Mouse (Mus musculus) kidney, postnatal 10 days (tissue): ENCODE results near the gene Pak6.

Experiments used
- DNase-seq: peaks from one replicate; pipeline ENCODE4 v3.0.0; 2021; ENCODE audit warnings: mixed read lengths

Pak6 gene

DNA sequence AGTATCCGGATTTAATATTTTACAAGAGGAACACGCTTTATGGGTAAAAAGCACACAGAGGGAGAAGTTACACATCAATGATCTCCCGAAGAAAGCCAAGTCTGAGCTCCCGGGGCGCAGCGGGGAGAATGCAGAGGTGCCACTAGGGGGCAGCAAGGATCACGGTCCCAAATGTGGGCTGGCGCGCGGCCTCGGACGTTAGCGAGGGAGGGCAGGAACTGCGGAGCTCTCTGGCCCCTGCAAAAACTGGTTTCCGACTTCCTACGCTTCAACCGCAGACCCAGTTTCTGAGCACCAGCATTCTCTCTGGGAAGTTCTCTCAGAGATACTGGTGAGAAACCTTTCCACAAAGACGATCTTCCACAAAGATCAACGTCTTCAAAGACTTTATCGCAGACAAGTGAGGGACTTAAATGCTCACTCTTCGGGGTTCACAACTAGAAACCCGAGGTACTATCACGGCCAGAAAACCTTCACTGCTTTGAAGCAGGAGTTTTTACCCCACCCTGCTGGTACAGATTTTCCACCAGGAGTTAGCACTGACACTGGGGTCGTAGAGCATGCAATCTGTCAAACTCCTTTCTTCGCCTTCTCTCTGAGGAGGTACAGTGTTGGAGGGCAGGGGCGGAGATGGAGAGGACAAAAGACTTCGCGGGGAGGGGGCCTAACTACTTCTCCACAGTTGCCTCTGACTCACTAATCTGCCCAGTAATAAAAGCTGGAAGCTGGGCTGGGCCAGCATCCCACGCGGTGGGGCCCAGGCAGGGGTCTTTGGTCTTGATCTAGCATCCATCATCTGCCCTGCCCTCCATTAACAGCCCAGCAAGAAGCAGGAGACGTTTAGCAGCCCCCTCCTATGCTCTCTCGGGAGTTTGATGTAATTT, 37.3 kb downstream of the Pak6 start:
- DNase-seq: peak; percentile 93

GRCm38 (mm10) chr2:118701161-118701560, 38.1 kb downstream of the Pak6 start:
- DNase-seq: no peak

DNA sequence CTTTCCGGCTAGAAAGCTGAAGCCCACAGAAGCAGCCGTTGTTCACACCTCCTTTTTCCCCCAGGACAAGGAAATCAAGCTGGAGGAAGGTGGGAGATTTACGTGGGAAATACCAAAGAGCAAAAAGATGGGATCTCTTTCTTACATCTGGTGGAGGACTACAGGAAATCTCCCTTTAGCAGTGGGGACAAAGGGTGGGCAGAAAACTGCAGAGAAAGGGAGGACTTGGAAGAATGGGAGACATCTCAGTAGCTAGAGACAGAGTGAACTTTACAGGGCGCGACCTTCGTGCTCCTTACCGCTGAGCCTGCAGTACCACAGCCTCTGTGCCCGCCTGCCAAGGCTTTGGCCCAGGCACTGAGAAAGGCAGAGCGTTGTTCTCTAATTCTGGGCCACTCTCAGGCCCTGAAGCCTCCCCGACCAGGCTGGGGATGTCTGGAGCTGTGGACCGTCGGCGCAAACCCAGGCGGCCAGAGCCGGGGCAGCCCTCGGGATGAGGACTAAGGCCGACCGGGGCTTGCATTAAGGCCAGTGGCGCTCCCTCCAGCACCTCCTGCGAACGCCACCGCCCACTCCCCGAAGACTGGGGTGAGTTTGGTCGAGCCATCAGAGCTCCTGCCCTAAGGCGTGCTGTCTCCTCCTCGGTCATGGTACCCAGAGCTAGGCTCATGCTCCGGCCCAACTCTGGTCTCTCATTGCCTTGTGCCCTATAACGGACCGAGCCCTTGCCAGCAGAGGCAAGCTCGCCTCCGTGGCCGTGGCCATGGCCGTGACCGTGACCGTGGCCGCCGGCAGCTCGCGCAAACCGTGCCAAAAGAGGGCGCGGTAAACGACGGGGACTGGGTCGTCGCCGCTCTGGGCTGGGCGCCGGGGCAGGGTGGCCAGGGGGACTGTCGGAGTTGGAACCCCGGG, 39.1 kb downstream of the Pak6 start:
- no peak for DNase-seq

DNA sequence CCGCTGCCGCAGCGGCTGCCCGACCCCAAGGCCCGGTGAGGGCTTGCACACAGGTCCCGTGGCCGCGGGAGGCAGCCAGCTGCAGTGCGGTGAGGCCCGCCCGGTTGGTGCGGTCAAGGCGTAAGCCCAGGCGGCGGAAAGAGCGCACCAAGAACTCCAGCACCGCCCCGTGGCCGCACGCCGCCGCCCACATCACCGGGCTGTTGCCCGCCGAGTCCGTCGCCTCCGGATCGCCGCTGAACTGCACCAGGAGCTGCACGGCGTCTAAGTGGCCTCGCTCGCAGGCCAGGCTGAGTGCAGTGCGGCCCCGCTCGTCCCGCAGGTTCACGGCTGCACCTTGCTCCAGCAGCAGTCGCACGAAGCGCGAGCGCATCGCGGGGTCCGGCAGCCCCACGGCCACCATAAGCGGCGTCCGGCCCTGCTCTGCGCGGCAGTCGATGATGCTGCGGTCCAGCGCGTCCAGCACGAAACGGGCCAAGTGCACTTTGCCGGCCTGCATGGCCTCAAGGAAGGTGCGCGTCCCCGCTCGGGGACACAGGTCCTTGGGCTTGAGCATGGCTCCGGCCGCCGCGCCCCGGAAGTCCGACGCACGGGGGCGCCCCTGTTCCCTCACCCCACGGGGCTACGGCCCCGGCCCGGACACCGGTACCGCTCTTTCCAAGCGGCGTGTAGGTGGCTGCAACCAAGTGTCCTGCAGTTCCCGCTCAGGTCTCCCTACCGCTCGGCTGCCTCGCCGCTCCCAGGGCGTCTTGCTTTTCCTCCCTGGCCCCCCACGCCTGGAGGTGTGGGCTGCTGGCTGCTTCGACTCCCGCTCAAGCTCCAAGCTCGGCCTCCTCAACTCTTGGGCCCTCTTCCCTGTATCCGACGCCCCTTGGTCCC, 40.0 kb downstream of the Pak6 start:
- peak; percentile 70 for DNase-seq

GRCm38 (mm10) chr2:118703913-118704730, 41.0 kb downstream of the Pak6 start, which contains the start of gene Ankrd63:
Ankrd63 (minus strand) TSS chr2:118703963.
- DNase-seq: peak; percentile 55

- DNase-seq: no peak
Observed at GRCm38 (mm10) chr2:118706436-118706835, 43.3 kb downstream of the Pak6 start.

- no peak for DNase-seq
Observed at GRCm38 (mm10) chr2:118708472-118708871, 45.4 kb downstream of the Pak6 start.

GRCm38 (mm10) chr2:118709655-118710221, 46.6 kb downstream of the Pak6 start:
- DNase-seq: no peak

- peak; percentile 78 for DNase-seq
Observed at GRCm38 (mm10) chr2:118711038-118711494, 48.0 kb downstream of the Pak6 start.

DNA sequence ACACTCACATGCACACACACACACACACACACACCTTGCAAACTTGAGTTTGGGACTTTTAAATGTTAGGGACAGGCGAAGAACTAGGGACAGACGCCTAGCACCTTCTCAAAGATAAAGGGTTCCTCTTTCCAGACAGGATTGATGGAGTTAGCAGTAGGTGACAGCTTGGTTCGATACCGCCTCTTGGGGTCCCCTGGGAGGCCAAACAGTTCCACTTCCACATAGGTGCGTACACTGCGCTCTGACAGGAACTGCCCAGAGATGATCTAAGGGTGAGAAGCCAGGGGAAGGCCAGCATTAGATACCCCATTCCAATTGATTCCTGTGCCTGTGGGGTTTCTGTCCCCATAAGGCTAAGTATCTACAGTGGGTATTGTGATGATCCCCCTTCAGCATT, 50.5 kb downstream of the Pak6 start:
- DNase-seq: no peak

GRCm38 (mm10) chr2:118714230-118714629, 51.1 kb downstream of the Pak6 start:
- no peak for DNase-seq

- DNase-seq: no peak
Observed at GRCm38 (mm10) chr2:118716677-118717076, 53.6 kb downstream of the Pak6 start.

DNA sequence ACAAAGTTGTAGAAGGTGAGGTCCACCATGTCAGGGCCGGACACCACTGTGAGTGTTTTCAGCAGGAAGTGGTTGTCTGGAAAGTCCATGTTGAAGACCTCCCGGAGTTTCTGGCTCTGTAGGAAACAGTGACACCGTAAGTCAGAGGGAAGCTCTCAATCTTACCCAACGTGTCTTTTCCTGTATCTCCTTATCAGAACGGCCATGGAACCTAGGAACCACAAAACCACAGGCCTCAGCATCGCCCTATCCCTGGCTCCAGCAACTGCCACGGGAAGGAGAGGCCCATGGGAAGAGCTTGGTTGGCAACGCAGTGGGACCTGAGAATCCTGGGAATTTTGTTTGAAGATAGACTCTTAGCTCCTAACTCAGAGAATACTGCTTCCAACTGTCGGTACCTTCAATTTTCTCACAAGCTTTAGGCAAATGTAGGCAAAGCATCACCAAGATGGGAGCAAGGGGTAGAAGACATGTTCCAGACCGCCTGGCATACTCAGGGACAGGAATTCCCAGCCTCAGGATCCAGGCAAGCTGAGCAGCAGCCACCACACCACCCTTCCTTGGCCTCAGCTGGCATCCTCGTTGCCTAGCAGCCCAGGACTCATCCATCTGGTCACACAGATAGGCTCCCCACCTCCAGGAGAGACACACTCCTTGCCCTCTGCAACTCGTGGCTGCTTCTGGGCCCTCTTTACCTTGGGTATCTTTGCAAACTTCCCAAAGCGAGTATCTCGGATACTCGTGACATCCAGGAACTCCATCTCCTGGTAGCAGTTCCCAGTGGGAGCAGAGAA, 60.8 kb downstream of the Pak6 start:
- DNase-seq: no peak

- no peak for DNase-seq
Observed at GRCm38 (mm10) chr2:118725511-118725910, 62.4 kb downstream of the Pak6 start.

DNA sequence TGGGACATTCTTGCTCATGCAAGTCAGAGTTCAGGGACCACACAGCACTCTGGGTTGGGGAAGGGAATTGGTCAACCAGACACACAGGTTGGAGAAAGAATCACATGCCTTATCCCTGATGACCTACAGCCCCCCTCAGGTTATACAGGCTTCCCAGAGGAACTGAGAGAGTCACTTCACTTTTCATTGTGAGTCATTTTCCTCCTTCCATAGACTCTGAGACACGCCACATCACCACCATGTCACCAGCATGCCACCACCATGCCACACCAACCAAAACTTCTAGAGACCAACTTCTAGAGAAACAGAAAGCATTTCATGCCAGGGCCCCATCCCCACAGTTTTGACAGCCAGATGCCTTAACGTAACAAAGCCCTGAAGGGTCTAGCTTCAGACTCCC, 63.8 kb downstream of the Pak6 start:
- DNase-seq: no peak

DNA sequence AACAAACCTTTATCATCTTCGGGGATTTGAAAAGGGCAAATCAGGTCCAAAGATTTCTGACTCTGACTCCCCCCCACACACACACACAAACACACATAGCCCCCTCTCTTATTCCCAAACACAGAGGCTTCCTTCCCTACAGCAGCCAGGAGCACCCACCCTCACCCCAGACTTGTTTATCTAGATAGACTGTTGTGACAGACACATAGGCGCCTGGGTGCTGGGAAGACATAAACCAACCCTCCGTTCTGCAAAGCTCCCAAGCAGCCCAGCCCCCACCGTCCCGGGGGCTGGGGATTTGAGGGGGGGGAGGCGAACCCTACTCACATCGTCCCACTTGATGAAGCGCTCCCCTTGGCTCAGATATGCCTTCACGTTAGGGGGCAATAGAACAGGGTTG, 64.8 kb downstream of the Pak6 start:
- peak; percentile 62 for DNase-seq

DNA sequence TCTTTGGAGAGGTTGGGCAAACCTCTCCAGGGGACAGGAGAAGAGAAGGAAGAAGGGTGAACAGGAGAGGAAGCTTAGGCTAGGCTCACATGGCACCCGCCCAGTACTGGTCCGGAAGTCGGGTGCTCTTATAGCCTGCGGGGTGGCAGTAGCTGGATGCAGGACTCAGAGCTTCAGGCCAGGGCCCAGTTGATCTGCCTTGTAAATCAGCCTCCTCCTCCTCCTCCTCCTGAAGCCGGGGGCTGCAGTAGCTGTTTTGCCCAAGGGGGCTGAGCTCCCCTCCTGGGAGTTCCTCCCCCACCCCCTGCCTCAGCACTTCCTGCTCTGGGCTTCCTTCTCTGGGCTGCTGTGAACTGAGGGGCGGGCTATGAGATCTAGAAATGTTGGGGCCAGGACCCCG, 65.2 kb downstream of the Pak6 start, which contains the start of gene Plcb2:
TSS of gene Plcb2 (minus strand) at position 102 of the 400 bp plus-strand sequence.
- DNase-seq: peak; percentile 63

DNA sequence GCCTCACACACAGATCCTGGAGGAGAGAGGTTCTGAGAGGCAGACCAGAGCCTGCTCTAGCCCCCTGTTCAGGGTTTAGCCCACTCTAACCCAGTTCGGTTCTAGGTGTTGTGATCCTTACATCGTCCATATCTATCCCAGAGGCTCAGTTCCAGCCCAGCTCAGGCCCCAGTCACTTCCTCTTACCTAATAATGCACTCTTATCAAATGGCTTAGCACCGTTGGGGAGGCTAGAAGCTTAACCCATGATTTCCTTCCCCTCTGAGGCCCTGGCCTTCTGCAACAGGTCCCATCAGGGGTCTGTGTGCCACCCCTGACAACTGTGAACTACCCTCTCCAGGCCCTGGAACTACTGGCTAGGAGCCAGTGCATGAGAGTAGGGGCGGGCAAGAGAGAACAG, 66.1 kb downstream of the Pak6 start:
- no peak for DNase-seq

DNA sequence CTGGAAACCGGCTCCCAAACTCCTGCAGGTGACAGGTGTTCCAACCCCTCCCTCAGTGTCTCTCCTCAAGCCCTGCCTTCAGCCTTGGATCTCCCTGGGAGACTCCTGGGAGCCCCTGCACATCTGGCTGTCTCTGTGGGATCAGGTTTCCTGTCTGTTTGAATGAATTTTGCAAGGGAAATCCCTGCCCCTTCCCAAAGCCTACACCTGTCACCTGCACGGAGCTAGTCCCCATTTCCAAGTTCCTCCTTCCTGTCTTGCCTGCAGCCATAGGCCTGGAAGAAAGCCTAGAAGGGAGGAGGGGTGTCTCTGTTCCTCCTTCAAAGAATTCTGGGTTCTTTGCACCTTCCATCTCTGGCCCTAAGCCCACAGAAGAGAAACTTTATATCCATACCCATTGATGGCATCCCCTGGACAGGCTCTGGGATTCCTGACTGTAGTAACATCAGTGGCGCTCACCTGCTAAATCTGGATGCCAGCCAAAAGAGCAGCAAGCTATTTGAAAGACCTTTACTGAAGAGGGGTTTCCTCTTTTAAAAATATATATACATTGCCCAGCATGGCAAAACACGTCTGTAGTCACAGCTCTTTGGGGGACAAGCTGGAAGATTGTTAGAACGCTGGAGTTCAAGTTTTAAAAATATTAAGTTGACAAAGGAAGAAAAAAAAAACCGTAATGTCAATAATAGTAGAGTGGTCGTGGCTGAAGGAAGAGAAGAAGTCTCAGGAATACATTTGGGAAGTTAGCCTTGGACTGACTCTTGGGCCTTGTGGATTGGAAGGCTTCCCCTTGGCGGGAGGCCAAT, 66.9 kb downstream of the Pak6 start:
- DNase-seq: no peak

DNA sequence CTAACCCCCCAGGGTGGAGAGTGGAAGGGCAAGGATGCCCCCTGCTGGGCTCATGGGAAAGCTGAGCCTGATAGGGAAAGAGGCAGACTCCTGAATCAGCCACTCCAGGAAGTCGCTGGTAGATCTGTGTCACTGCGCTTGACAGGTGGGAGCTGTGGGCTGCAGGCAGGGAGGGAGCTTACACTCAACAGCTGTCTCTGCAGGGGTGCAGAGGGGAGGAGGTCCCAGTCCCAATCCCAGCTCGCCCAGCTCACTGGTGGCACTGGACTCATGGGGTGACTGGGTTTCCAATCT, 67.5 kb downstream of the Pak6 start:
- peak; percentile 92 for DNase-seq
